Mouse (Mus musculus): ENCODE measurements at regions not wholly inside any gene's neighbourhood (a gene's known extent, or its start where the extent isn't known, plus 50 kb on each side); places are given as distances from the start of the nearest gene placed in this dataset.

DNA sequence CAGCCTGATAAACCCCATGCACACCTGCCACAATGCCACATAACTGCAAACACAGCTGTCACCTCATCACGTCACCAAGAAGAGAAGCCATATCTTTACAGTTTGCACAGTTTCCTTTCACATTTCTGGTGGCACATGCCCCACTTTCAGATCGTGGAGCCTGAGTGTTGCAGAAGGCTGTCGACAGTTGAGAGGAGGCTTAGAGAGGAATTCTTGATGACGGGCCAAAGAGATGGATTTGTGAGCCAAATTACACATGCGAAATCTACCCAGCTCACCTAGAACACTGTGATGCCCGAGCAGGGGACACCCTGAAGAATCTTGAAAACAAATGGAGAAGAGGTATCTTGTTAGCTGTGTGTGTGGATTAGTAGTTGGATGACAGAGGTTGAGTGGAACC is 77.4 kb downstream of the Cmpk2 start:
- DNase-seq (ENCODE audit: low spot score in 2 of 2): peak in 1 of 2 experiments; percentile 49

DNA sequence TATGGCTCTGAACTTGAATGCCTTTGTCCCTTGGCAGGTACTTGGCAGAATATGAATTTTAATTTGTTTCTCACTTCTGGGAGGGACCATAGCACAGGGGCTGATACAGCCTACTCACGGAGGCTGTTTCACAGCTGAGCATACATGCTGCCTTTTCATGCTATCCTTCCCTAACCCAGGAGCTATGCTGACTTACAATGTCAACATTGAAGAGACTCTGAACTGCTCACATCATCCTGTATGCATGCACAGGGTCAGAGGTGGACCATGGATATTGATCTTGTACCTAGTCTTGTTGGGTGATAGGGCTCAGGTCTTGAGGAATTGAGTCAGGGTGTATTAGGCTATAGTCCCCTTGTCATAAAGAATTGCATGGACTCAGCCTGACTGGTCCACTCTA is 74.5 kb downstream of the Cmpk2 start:
- no peak for DNase-seq (ENCODE audit: low spot score in 2 of 2)

DNA sequence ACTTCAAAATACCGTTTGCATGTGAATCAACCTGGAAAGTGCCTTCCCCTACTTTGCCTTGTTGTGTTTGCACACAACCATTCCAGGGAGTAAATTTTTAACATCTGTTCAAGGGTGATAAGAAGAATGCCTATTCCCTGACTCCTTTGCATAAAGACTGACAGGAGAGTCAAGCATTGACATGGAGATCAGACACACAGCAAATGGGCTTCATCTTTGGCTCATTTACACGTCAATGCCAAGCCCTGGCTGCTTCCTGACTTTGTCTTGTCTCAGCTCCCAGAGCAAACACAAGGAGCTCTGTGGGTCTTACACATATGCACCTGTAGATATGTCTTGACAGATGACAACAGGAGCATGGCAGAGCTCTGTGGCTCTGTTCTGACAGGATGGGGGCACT is 73.4 kb downstream of the Cmpk2 start:
- no peak for DNase-seq (ENCODE audit: low spot score in 2 of 2)

DNA sequence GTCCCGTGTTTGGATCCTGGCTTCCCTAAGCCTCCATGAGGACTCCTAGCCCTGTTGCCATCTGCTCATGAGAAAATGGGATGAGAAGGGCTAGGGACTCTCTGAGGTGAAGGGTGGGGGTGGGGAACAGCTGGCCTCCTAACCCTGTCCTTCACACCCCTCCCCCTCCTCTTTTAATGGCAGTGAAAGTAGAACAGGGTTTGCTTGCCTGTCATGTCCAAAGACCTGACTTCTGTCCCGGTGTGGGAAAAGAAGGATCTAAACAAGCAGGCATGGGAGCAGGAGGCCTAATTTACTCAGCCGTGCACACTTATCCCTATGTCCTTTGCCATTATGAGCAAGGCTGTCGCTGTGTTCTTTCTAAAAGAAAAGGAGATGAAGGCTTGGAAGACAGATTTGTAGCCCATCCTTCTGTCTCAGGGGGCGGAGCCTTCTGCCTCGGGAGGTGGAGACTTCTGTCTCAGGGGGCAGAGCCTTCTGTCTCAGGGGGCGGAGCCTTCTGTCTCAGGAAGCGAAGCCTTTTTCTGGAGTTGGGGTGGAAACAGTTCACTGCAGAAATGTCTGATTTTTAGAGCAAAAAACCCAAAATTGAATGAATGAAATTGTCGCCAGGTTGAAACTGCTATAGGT is 66.4 kb downstream of the Cmpk2 start:
- DNase-seq (ENCODE audit: low spot score in 2 of 2): no peak

DNA sequence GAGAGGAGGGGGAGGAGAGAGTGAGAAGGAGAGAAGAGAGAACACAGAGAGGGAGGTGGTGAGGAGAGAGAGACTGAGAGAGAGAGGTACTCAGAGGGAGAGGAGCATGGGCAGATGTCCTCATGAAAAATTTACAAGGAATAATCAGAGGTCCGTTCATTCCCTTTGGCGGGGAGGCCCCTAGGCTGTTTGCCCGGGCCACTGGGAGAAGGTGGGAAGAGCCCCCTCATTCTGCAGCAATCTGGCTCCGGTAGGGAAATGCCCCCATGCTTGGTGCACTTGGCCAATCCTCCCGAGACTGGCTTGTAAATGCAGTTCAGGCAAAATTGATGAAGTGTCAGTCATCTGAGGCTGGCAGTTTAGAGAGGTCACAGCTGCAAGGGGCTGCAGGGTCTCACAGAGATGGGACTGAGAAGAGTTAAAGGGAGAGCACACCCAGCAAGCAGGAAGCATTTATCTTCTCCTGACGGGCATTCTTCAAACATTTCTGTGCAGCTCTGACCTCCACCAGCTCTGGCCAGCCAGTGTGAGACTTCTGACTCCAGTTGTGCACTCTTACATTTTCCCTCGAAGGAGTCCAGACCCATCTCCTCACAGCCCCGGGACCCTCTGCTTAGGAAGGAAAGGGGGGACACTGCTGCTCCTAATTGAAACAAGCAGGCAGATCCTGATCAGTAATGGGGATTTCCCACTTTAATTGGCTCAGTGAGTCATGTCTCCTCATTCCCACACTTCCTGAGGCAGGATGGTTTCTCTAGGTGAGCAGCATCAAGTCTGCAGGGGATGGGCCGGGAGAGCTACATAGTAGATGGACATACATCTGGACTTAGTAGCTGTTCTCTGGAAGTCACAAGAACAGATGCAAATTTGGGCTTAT is 65.5 kb downstream of the Cmpk2 start:
- peak in 1 of 2 experiments; percentile 47 for DNase-seq (ENCODE audit: low spot score in 2 of 2)

DNA sequence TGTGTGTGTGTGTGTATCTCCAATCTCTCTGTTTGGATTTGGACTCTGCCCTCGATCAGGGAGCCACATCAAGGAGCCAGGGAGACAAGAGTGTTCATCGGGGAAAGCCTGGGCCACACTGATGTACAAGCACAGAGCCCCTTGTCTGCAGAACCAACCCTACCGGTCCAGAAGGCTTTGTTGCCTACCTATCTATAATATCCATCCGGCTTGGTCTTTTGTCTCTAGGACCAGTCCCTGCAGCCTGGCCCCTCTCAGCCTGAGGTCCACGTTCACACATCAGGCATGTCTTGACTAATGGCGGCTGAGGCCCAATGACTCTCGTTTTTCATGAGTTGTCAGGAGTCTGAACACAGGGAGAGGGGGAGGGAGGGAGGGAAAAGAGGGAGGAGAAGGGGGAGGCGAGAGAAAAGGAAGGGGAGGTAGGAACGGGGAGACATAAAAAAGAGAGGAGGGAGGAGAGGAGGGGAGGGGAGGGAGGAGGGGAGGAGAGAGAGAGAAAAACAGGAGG is 64.7 kb downstream of the Cmpk2 start:
- no peak for DNase-seq (ENCODE audit: low spot score in 2 of 2)

DNA sequence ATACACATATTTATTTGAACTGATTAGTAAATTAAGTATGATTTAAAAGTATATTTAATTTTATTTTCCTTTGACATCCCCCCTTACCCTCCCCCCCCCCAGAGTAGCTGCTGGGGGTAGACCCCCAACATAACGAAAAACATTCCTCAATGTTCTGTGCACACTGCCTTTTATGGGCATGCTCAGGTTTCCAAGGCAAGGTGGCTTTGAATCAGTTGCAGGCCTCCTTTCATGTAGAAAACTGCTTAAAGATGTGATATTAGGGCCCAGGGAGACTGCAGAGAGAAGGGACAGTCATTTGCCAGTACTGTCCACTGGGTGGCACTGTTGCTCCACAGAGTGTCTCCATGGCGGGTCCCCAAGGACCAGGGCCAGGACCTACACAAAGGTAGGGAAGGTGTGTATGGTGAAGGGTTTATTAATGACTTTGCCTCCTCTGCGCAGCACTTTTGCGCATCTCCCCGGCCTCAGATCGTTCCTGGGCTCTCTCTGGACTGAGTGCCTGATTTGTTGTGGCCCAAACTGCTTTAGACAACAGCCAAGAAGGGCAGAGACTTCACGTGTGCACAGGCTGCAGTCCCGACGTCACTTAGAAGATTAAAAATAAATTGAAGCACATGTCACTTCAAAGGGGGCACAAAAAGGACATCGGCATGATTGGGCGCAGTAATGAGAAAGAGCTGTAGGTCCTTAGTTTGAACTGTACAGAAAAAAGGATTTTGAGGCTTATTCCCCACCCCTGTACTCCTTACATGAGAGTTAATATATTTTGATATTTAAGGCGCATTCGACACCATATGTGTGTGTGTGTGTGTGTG is 64.0 kb downstream of the Cmpk2 start:
- peak; percentile 85 to 88 for DNase-seq (ENCODE audit: low spot score in 2 of 2)

DNA sequence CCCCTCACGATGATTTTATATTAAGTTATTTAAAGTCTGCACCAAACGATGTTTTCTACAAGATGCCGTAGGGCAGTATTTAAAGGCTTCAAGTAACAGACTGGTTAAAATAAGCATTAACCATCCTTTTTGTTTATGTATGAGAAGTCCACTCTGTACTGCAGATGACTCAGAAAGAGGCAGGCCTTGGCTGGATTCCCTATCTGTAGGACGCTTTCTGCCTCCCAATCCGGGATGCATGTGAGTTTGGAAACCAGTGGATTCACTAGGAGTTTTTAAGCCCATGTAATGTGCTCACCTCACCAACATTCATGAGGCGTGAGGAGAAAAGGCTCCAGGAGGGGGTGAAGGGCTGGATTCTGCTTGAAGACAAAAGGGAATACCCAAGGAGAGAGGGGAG is 63.1 kb downstream of the Cmpk2 start:
- DNase-seq (ENCODE audit: low spot score in 2 of 2): no peak
